ENCODE assay signal across 12 mouse cellular contexts in genomic region chr12:72291266-72291665, GRCm38 (mm10).
"Had no signal": no experiment of that assay in that cellular context is flagged by ENCODE, and none has a peak within 500 bp of the region (broad histone marks: within the 10 kb centered on the region; RNA-seq: fewer than 3 reads in every experiment).

No protein-coding gene starts in this region.

- H3K4me2 ChIP-seq: lung, embryonic 14.5 days; midbrain, embryonic 11.5 days; midbrain, embryonic 13.5 days; midbrain, embryonic 15.5 days; neural tube, embryonic 12.5 days had no signal

- H3K4me3 ChIP-seq: midbrain, embryonic 13.5 days; midbrain, embryonic 15.5 days; neural tube, embryonic 12.5 days had no signal

- H3K27me3 ChIP-seq: midbrain, embryonic 13.5 days; midbrain, embryonic 15.5 days; neural tube, embryonic 12.5 days had no signal

- H3K27ac ChIP-seq: midbrain, embryonic 13.5 days; midbrain, embryonic 15.5 days; neural tube, embryonic 12.5 days had no signal

- ATAC-seq: midbrain, embryonic 13.5 days; midbrain, embryonic 15.5 days had no signal

- DNase-seq: lung, adult 18-20 months; lung, embryonic 14.5 days; lung, postnatal 10 days; lung, postnatal 4 days; right cerebral cortex, postnatal 14 days; thymus, adult 18-20 months; thymus, postnatal 14 days; thymus, postnatal 36 days had no signal

- H3K9ac ChIP-seq: lung, embryonic 14.5 days; midbrain, embryonic 13.5 days; midbrain, embryonic 15.5 days; neural tube, embryonic 12.5 days had no signal

- H3K4me1 ChIP-seq: midbrain, embryonic 13.5 days; midbrain, embryonic 15.5 days; neural tube, embryonic 12.5 days had no signal

- H3K9me3 ChIP-seq: midbrain, embryonic 15.5 days had no signal

- H3K36me3 ChIP-seq: midbrain, embryonic 13.5 days; midbrain, embryonic 15.5 days; neural tube, embryonic 12.5 days had no signal
